Mouse (Mus musculus): ENCODE measurements around the gene Golga4. TPM values are rescaled to one million over a fixed set of nuclear protein-coding genes. Genes with fewer than 3 reads are reported as not detected.

Golga4 gene
- polyA plus RNA-seq (2012; rRNA removed): 16.2 and 19.4 TPM in 2 replicates

DNA sequence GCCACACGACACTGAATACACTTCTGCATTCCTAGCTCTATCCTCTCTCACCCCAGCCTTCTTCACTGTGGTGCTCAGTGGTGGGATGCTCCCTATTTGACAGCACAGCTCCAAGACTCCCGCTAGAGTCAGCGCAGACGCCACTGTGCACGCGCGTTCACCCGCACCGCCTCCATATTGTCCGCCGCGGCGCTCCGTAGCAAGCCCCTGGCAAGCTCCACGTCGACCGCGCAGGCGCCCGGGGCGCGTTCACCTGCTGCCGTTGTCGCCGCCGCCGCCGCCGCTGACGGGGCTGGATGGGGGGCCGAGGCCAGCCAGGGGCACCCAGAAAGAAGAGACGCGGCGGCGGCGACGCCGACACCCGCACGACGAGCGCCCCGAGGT, at the start of gene Golga4:
Gene Golga4 (plus strand): TSS at position 248 of the 384 bp plus-strand sequence.
- Histone ChIP-seq H3K27ac (ENCODE audit: control insufficient read depth, insufficient read depth, low read length) (no peak within 1 kb of the TSS), H3K36me3 (ENCODE audit: control insufficient read depth, insufficient read depth, low read length) (no peaks in the 10 kb centered on the region), H3K4me1 (replicated peaks; ENCODE audit: control insufficient read depth, insufficient read depth, low read length) (peaks cover 11% of the 10 kb centered on the region), H3K4me3 (ENCODE audit: control insufficient read depth, insufficient read depth, low read length) (peak within 1 kb of the TSS; percentile 69), H3K27me3 (ENCODE audit: control insufficient read depth, insufficient read depth, low read length) (no peaks in the 10 kb centered on the region)
- TF ChIP-seq CTCF (IDR thresholded peaks at IDR 0.05; ENCODE audit: borderline replicate concordance, control insufficient read depth, extremely low read depth, insufficient read depth, low read length, poor library complexity) (peak; percentile 35; the same call in 1 of the 2 replicates), POLR2A (IDR thresholded peaks at IDR 0.05; ENCODE audit: control insufficient read depth, extremely low read depth, insufficient read depth, low read length, poor library complexity) (peak; percentile 55; the same call in 1 of the 2 replicates)
- WGBS: under 1% methylated on average over 43 of the region's 43 CpGs
- peak; percentile 92 for DNase-seq

GRCm38 (mm10) chr9:118456405-118456804, 49.7 kb upstream of the Golga4 start:
- Histone ChIP-seq H3K4me3 (ENCODE audit: control insufficient read depth, insufficient read depth, low read length) (no peak overlapping the region), H3K27me3 (ENCODE audit: control insufficient read depth, insufficient read depth, low read length) (no peaks in the 10 kb centered on the region), H3K36me3 (ENCODE audit: control insufficient read depth, insufficient read depth, low read length) (no peaks in the 10 kb centered on the region), H3K4me1 (replicated peaks; ENCODE audit: control insufficient read depth, insufficient read depth, low read length) (no peaks in the 10 kb centered on the region), H3K27ac (ENCODE audit: control insufficient read depth, insufficient read depth, low read length) (no peak overlapping the region)
- no peak for DNase-seq
- WGBS: 32% methylated on average over 6 of the region's 6 CpGs
- TF ChIP-seq CTCF (IDR thresholded peaks at IDR 0.05; ENCODE audit: borderline replicate concordance, control insufficient read depth, extremely low read depth, insufficient read depth, low read length, poor library complexity) (no peak), POLR2A (IDR thresholded peaks at IDR 0.05; ENCODE audit: control insufficient read depth, extremely low read depth, insufficient read depth, low read length, poor library complexity) (no peak)

GRCm38 (mm10) chr9:118458039-118458438, 48.0 kb upstream of the Golga4 start:
- WGBS: 67% methylated on average over 5 of the region's 5 CpGs
- H3K27me3 ChIP-seq (ENCODE audit: control insufficient read depth, insufficient read depth, low read length): no peaks in the 10 kb centered on the region
- TF ChIP-seq POLR2A (IDR thresholded peaks at IDR 0.05; ENCODE audit: control insufficient read depth, extremely low read depth, insufficient read depth, low read length, poor library complexity) (no peak), CTCF (IDR thresholded peaks at IDR 0.05; ENCODE audit: borderline replicate concordance, control insufficient read depth, extremely low read depth, insufficient read depth, low read length, poor library complexity) (no peak)
- H3K27ac ChIP-seq (ENCODE audit: control insufficient read depth, insufficient read depth, low read length): no peak overlapping the region
- no peak overlapping the region for H3K4me3 ChIP-seq (ENCODE audit: control insufficient read depth, insufficient read depth, low read length)
- H3K36me3 ChIP-seq (ENCODE audit: control insufficient read depth, insufficient read depth, low read length): no peaks in the 10 kb centered on the region
- no peaks in the 10 kb centered on the region for H3K4me1 ChIP-seq (replicated peaks; ENCODE audit: control insufficient read depth, insufficient read depth, low read length)
- no peak for DNase-seq

- H3K27ac ChIP-seq (ENCODE audit: control insufficient read depth, insufficient read depth, low read length): no peak overlapping the region
- no peak overlapping the region for H3K4me3 ChIP-seq (ENCODE audit: control insufficient read depth, insufficient read depth, low read length)
- no peak for DNase-seq
- H3K4me1 ChIP-seq (replicated peaks; ENCODE audit: control insufficient read depth, insufficient read depth, low read length): no peaks in the 10 kb centered on the region
- TF ChIP-seq CTCF (IDR thresholded peaks at IDR 0.05; ENCODE audit: borderline replicate concordance, control insufficient read depth, extremely low read depth, insufficient read depth, low read length, poor library complexity) (no peak), POLR2A (IDR thresholded peaks at IDR 0.05; ENCODE audit: control insufficient read depth, extremely low read depth, insufficient read depth, low read length, poor library complexity) (no peak)
- no peaks in the 10 kb centered on the region; the same call in 1 of the 2 replicates for H3K27me3 ChIP-seq (ENCODE audit: control insufficient read depth, insufficient read depth, low read length)
- no peaks in the 10 kb centered on the region for H3K36me3 ChIP-seq (ENCODE audit: control insufficient read depth, insufficient read depth, low read length)
- 79% methylated on average over 1 of the region's 1 CpGs for WGBS
These were observed 42.0 kb upstream of the Golga4 start for GRCm38 (mm10) chr9:118464031-118464430.

DNA sequence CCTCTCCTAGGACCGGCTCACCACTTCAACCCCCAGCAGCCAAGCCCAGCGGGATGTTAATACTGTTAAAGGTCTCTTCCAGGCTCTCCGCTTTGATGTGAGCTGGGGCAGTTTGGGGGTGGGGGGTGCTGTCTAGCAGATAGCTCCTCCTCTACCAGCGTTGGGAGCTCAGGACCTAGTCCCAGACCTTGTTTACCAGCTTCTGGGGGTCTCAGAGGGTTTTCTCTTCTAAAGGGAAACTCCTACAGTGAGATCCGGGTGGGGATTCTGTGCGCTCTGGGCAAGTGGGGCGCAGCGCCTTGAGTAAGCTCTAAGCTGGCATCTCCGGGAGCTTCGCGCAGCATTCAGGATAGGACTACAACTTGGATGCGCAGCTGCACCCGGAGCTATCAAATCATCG, 37.8 kb upstream of the Golga4 start:
- no peak for DNase-seq
- TF ChIP-seq CTCF (IDR thresholded peaks at IDR 0.05; ENCODE audit: borderline replicate concordance, control insufficient read depth, extremely low read depth, insufficient read depth, low read length, poor library complexity) (no peak), POLR2A (IDR thresholded peaks at IDR 0.05; ENCODE audit: control insufficient read depth, extremely low read depth, insufficient read depth, low read length, poor library complexity) (no peak)
- Histone ChIP-seq H3K27ac (ENCODE audit: control insufficient read depth, insufficient read depth, low read length) (no peak overlapping the region), H3K4me3 (ENCODE audit: control insufficient read depth, insufficient read depth, low read length) (no peak overlapping the region), H3K36me3 (ENCODE audit: control insufficient read depth, insufficient read depth, low read length) (no peaks in the 10 kb centered on the region), H3K4me1 (replicated peaks; ENCODE audit: control insufficient read depth, insufficient read depth, low read length) (no peaks in the 10 kb centered on the region), H3K27me3 (ENCODE audit: control insufficient read depth, insufficient read depth, low read length) (peaks cover 2% of the 10 kb centered on the region; the same call in 1 of the 2 replicates)
- WGBS: 45% methylated on average over 14 of the region's 14 CpGs

DNA sequence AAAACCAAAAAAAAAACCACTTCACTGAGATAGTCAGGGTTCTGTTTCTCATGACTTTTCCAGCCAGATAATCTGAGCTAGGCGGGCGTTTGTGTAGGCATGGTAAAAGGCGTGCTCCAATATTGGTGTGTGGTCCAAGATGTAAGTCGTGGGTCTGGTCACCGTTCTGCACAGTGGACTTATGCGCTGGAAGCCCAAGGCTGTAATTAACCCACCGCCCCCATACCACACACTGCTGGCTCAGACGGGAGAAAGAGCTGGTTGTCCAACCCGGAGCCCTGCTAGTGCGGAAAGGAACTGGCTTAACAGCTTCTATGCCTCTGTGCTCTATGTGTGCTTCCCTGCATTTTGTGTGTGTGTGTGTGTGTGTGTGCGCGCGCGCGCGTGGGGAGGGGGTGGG, 36.8 kb upstream of the Golga4 start:
- Histone ChIP-seq H3K4me1 (replicated peaks; ENCODE audit: control insufficient read depth, insufficient read depth, low read length) (no peaks in the 10 kb centered on the region), H3K27me3 (ENCODE audit: control insufficient read depth, insufficient read depth, low read length) (peaks cover 2% of the 10 kb centered on the region; the same call in 1 of the 2 replicates)
- DNase-seq: no peak

DNA sequence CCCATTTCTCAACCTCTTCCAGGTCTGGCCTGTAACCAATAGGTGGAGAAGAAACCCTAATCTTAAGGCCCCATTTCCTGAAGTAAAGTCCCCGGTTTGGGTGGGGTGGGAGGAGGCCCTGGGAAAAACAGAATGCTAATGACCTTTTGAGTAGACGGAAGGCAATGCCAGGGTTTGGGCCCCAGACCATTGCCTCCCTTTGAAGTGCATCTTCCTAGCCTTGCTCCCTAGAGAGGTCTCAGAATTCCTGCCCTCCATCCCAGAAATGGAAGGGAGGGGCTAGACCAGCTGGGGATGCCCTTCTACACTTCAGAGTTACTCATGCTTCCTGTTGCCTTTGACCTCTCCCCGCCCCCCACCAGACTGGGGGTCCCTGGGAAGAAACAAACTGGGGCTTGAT, 34.8 kb upstream of the Golga4 start:
- H3K27ac ChIP-seq (ENCODE audit: control insufficient read depth, insufficient read depth, low read length): no peak overlapping the region
- no peak for TF ChIP-seq CTCF (IDR thresholded peaks at IDR 0.05; ENCODE audit: borderline replicate concordance, control insufficient read depth, extremely low read depth, insufficient read depth, low read length, poor library complexity)
- no peak for TF ChIP-seq POLR2A (IDR thresholded peaks at IDR 0.05; ENCODE audit: control insufficient read depth, extremely low read depth, insufficient read depth, low read length, poor library complexity)
- no peaks in the 10 kb centered on the region for H3K36me3 ChIP-seq (ENCODE audit: control insufficient read depth, insufficient read depth, low read length)
- 63% methylated on average over 3 of the region's 3 CpGs for WGBS
- peaks cover 5% of the 10 kb centered on the region; the same call in 1 of the 2 replicates for H3K27me3 ChIP-seq (ENCODE audit: control insufficient read depth, insufficient read depth, low read length)
- no peak for DNase-seq
- no peak overlapping the region for H3K4me3 ChIP-seq (ENCODE audit: control insufficient read depth, insufficient read depth, low read length)
- no peaks in the 10 kb centered on the region for H3K4me1 ChIP-seq (replicated peaks; ENCODE audit: control insufficient read depth, insufficient read depth, low read length)

More for the DNA sequence above, 36.8 kb upstream of the Golga4 start:
- H3K36me3 ChIP-seq (ENCODE audit: control insufficient read depth, insufficient read depth, low read length): no peaks in the 10 kb centered on the region
- TF ChIP-seq CTCF (IDR thresholded peaks at IDR 0.05; ENCODE audit: borderline replicate concordance, control insufficient read depth, extremely low read depth, insufficient read depth, low read length, poor library complexity): no peak
- no peak for TF ChIP-seq POLR2A (IDR thresholded peaks at IDR 0.05; ENCODE audit: control insufficient read depth, extremely low read depth, insufficient read depth, low read length, poor library complexity)
- H3K4me3 ChIP-seq (ENCODE audit: control insufficient read depth, insufficient read depth, low read length): no peak overlapping the region
- H3K27ac ChIP-seq (ENCODE audit: control insufficient read depth, insufficient read depth, low read length): no peak overlapping the region
- 28% methylated on average over 16 of the region's 16 CpGs for WGBS
